Mouse (Mus musculus): ENCODE data around the gene Taf4. TPM values are rescaled to one million over a fixed set of nuclear protein-coding genes. Genes with fewer than 3 reads are reported as not detected.

Gene Taf4
- polyA plus RNA-seq (2014; fragmentation: Nextera tagmentation; extraction: Ambion mirVana) = 4.6 and 5.5 TPM in 2 replicates

DNA sequence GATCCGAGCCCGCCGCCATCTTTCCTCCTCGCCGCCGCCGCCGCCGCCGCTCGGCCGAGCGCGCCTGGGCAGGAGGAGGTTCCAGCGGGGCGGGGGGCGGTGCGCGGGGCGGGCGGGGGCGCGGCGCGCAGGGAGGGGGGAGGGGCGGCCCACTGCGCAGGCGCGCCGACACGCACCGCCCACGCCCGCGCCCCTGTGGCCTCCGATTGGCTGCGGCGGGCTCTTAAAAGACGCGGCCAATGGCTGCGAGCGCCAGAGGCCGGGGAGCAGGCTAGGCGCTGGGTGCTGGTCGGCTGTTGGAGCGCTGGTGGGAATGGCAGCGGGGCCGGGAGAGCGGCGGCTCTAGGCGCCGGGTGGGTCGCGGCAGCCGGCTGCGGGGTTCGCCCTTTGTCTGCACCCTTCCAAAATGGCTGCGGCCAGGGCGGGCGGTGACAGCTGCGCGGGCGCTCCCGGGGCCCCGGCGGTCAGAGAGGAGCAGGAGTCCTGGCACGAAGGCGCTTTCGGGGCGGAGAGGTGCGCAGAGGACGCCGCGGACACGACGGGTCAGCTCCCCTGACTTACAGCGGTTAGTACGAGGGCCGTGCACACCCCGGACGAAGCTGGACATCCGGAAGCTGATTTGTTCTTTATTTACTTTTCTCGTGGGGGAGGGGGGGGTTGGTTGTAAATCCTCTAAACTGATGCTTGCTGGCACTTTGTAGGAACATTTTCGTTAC lies at the start of gene Taf4:
Gene Taf4 (minus strand): TSS at position 19 of the 716 bp plus-strand sequence.
- no peak for TF ChIP-seq CTCF (IDR thresholded peaks at IDR 0.05; ENCODE audit: low read depth)
- ATAC-seq (ENCODE audit: insufficient read depth) (peak; percentile 94), DNase-seq (peak; percentile 94)
- H3K9me3 ChIP-seq (ENCODE audit: low read depth, low read length) = no peaks in the 10 kb centered on the region
- H3K4me3 ChIP-seq (ENCODE audit: low read depth, low read length) = peak within 1 kb of the TSS; percentile 77
- H3K4me2 ChIP-seq = peak within 1 kb of the TSS; percentile 98
- no peaks in the 10 kb centered on the region for H3K36me3 ChIP-seq (ENCODE audit: insufficient read depth)
- H3K4me1 ChIP-seq (ENCODE audit: insufficient read depth) = peaks cover 18% of the 10 kb centered on the region
- H3K27ac ChIP-seq (ENCODE audit: low read depth) = peak within 1 kb of the TSS; percentile 95
- no peaks in the 10 kb centered on the region for H3K27me3 ChIP-seq (ENCODE audit: insufficient read depth, low read length)
- peak within 1 kb of the TSS; percentile 85 for H3K9ac ChIP-seq
- WGBS = under 1% methylated on average over 65 of the region's 84 CpGs

DNA sequence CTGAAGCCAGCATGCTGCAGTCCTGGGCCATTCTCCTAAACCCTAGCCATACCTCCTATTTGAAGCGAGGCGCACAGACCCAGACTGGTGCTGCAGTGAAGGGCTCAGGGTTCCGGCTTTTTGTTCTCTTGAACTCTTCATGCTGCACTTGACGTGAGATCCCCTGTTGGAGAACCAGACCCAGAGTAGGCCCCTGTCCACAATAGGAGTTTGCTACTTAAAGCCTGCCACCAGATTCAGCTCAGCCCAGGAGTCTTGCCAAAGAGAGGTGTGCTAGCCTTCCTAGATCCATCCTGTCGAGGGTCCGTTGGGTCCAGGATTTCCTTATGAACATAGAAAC lies 49.4 kb upstream of the Taf4 start:
- no peaks in the 10 kb centered on the region for H3K9me3 ChIP-seq (ENCODE audit: low read depth, low read length)
- H3K9ac ChIP-seq = peak overlapping the region; percentile 81
- no peak overlapping the region for H3K27ac ChIP-seq (ENCODE audit: low read depth)
- ATAC-seq (ENCODE audit: insufficient read depth) (no peak), DNase-seq (no peak)
- H3K4me2 ChIP-seq = peak overlapping the region; percentile 72
- H3K4me3 ChIP-seq (ENCODE audit: low read depth, low read length) = peak overlapping the region; percentile 95
- peaks cover 15% of the 10 kb centered on the region for H3K4me1 ChIP-seq (ENCODE audit: insufficient read depth)
- peaks cover 41% of the 10 kb centered on the region for H3K36me3 ChIP-seq (ENCODE audit: insufficient read depth)
- no peak for TF ChIP-seq CTCF (IDR thresholded peaks at IDR 0.05; ENCODE audit: low read depth)
- WGBS = 7% methylated on average over 6 of the region's 6 CpGs
- peaks cover 16% of the 10 kb centered on the region for H3K27me3 ChIP-seq (ENCODE audit: insufficient read depth, low read length)

DNA sequence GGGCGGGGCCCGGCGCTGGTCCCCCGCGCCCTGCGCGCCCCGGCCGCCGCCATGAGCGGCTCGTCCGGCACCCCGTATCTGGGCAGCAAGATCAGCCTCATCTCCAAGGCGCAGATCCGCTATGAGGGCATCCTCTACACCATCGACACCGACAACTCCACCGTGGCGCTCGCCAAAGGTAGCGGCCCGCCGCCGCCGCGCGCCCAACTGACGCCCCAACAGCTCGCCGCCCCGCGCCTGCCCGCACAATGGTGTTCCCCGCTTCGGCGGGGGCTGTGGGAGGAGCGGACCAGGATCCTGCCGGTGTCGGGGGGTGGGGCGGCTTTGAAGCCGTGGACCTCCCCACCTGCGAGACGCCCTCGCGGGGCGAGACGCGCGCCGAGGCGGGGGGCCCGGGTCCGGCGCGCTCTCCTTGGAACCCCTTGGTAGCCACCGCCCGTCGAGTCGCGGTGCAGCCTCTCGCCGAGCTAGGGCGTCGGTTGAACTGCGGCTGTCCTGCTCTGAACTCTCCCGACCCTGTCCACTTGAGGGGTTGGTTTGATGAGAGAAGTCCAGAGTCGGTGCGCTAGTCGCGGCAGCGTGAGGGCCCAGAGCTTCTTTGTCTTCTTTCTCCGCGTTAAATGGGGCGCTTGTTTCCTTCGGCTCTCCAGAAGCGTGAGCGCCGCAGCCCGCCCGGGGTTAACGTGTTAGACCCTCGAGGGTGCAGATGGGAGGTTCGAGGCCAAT lies 48.9 kb upstream of the Taf4 start:
- Histone ChIP-seq H3K27me3 (ENCODE audit: insufficient read depth, low read length) (peaks cover 16% of the 10 kb centered on the region), H3K4me2 (peak overlapping the region; percentile 72), H3K4me3 (ENCODE audit: low read depth, low read length) (peak overlapping the region; percentile 95), H3K9ac (peak overlapping the region; percentile 81), H3K4me1 (ENCODE audit: insufficient read depth) (peaks cover 15% of the 10 kb centered on the region), H3K27ac (ENCODE audit: low read depth) (peak overlapping the region; percentile 91), H3K36me3 (ENCODE audit: insufficient read depth) (peaks cover 35% of the 10 kb centered on the region), H3K9me3 (ENCODE audit: low read depth, low read length) (no peaks in the 10 kb centered on the region)
- TF ChIP-seq CTCF (IDR thresholded peaks at IDR 0.05; ENCODE audit: low read depth) = no peak
- DNase-seq = peak; percentile 50
- ATAC-seq (ENCODE audit: insufficient read depth) = no peak; the same call in none of the 2 replicates
- WGBS = 1% methylated on average over 82 of the region's 84 CpGs

DNA sequence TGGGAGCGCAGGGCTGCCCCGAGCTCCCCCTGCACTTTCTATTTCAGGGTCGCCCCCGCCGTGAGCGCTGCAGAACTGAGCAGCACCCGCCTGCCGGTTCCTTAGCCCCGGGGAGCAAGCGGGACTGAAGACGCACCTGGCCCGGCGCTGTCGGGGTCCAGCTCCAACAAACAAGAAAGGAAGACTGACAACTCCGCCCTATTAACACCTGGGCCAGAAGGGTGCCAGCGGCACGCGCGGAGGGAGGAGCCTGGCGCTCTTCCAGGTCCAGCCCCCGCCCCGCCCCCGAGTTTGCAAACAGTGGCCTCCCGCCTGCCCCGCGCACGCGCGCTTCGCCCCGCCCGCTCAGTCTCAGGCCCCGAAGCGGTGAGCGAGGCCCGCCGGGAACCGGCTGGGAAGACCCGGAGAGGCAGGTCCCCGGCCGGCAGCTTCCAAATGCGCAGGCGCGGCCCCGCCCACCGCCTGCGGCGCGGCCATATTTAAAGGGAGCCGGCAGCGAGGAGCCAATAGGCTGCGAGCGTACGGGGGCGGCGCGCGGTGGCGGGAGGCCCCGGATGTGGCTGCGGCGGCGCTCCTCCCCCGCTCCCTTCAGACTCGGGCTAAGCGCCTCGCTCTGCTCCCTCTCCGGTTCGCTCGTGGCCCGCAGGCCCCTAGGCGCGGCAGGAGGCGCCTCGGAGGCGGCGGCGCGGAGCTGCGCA lies 48.1 kb upstream of the Taf4 start, which contains the start of gene Lsm14b:
Gene Lsm14b (plus strand): TSS at position 587 of the 698 bp plus-strand sequence.
- Histone ChIP-seq H3K27me3 (ENCODE audit: insufficient read depth, low read length) (peaks cover 16% of the 10 kb centered on the region), H3K9ac (peak within 1 kb of the TSS; percentile 81), H3K4me2 (peak within 1 kb of the TSS; percentile 72), H3K4me1 (ENCODE audit: insufficient read depth) (peaks cover 15% of the 10 kb centered on the region), H3K27ac (ENCODE audit: low read depth) (peak within 1 kb of the TSS; percentile 91), H3K9me3 (ENCODE audit: low read depth, low read length) (no peaks in the 10 kb centered on the region), H3K4me3 (ENCODE audit: low read depth, low read length) (peak within 1 kb of the TSS; percentile 95), H3K36me3 (ENCODE audit: insufficient read depth) (peaks cover 28% of the 10 kb centered on the region)
- TF ChIP-seq CTCF (IDR thresholded peaks at IDR 0.05; ENCODE audit: low read depth) = no peak
- DNase-seq (peak; percentile 99), ATAC-seq (ENCODE audit: insufficient read depth) (peak; percentile 96)
- WGBS = under 1% methylated on average over 69 of the region's 80 CpGs

DNA sequence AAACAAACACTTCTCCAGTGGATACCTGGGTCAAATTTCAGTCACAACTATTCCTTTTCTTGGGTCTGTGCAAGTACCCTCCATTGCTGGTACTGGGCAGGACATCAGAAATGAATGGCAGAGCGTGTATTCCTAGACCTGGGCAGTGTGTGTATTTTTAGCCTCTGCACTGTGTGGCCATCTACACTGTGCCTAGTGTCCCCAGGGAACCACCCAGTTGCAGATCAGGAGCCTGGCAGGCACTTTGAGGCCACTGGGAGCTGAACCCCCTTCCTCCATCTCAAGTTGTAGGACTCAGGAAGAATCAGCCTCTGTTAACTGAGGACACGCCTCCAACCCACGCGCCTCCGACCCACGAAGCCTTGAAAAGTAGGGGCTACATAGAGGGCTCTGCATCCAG lies 46.3 kb upstream of the Taf4 start:
- DNase-seq = no peak
- 43% methylated on average over 6 of the region's 6 CpGs for WGBS
- no peak for ATAC-seq (ENCODE audit: insufficient read depth)

DNA sequence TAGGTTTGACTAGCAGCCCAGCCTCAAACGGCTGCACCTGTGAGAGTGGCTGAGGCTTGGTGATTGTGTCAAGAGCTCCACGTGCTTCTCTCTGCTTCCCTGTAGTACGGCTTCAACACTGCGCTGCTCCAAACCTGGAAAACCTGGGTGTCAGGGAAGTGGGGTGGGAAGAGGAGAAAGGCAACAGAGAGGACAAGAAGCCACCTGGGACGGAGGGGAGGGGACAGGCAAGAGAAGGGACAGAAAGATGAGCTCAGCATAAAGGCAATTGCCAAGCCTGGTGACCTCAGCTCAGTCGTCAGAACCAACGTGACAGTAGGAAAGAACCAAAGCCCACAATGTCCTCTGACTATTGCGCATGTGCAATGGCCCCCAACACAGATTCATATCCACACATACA lies 44.5 kb upstream of the Taf4 start:
- no peaks in the 10 kb centered on the region for H3K4me1 ChIP-seq (ENCODE audit: insufficient read depth)
- ATAC-seq (ENCODE audit: insufficient read depth) (no peak), DNase-seq (no peak)
- no peak overlapping the region for H3K9ac ChIP-seq
- no peak for TF ChIP-seq CTCF (IDR thresholded peaks at IDR 0.05; ENCODE audit: low read depth)
- 66% methylated on average over 8 of the region's 8 CpGs for WGBS
- H3K27ac ChIP-seq (ENCODE audit: low read depth) = no peak overlapping the region
- H3K4me3 ChIP-seq (ENCODE audit: low read depth, low read length) = no peak overlapping the region
- no peaks in the 10 kb centered on the region for H3K9me3 ChIP-seq (ENCODE audit: low read depth, low read length)
- H3K4me2 ChIP-seq = no peak overlapping the region
- H3K27me3 ChIP-seq (ENCODE audit: insufficient read depth, low read length) = peaks cover 16% of the 10 kb centered on the region
- no peaks in the 10 kb centered on the region for H3K36me3 ChIP-seq (ENCODE audit: insufficient read depth)

More for the DNA sequence above, 46.3 kb upstream of the Taf4 start:
- Histone ChIP-seq H3K27me3 (ENCODE audit: insufficient read depth, low read length) (peaks cover 16% of the 10 kb centered on the region), H3K4me2 (no peak overlapping the region), H3K27ac (ENCODE audit: low read depth) (no peak overlapping the region), H3K4me3 (ENCODE audit: low read depth, low read length) (no peak overlapping the region), H3K9ac (no peak overlapping the region), H3K9me3 (ENCODE audit: low read depth, low read length) (no peaks in the 10 kb centered on the region), H3K36me3 (ENCODE audit: insufficient read depth) (peaks cover 10% of the 10 kb centered on the region; the same call in 1 of the 2 replicates), H3K4me1 (ENCODE audit: insufficient read depth) (peaks cover 15% of the 10 kb centered on the region)
- TF ChIP-seq CTCF (IDR thresholded peaks at IDR 0.05; ENCODE audit: low read depth) = no peak

All from lung, embryonic 14.5 days (tissue).